Mouse (Mus musculus) erythroid progenitor cell, adult 5-6 weeks (primary cell): Measurements from ENCODE around the gene Fam110a. TPM values are rescaled to one million over a fixed set of nuclear protein-coding genes. Genes with fewer than 3 reads are reported as not detected.

ENCODE experiments used
- ATAC-seq: replicated peaks from 2 replicates; pipeline ENCODE4 v1.8.0; 2016; ENCODE audit warnings: moderate number of reproducible peaks, mild to moderate bottlenecking, moderate TSS enrichment, inconsistent platforms; ENCODE audit not compliant: poor library complexity, low FRiP score, severe bottlenecking
- total RNA-seq, 2 experiments: library from RNA; stranded (forward) in 1 of 2; stranded (reverse) in 1 of 2; fragments of 150-400 nt in 1 of 2; fragments of 186-747, 209-891 nt in 1 of 2; gene quantifications; 2 replicates each; pipeline versions ENCODE4 v1.2.3 to v1.2.4; 2015 to 2017; ENCODE audit warnings: low replicate concordance in 2 of 2

Gene Fam110a
- total RNA-seq, 2 experiments from 2014 or later: 1.3 to 1.8 TPM

DNA sequence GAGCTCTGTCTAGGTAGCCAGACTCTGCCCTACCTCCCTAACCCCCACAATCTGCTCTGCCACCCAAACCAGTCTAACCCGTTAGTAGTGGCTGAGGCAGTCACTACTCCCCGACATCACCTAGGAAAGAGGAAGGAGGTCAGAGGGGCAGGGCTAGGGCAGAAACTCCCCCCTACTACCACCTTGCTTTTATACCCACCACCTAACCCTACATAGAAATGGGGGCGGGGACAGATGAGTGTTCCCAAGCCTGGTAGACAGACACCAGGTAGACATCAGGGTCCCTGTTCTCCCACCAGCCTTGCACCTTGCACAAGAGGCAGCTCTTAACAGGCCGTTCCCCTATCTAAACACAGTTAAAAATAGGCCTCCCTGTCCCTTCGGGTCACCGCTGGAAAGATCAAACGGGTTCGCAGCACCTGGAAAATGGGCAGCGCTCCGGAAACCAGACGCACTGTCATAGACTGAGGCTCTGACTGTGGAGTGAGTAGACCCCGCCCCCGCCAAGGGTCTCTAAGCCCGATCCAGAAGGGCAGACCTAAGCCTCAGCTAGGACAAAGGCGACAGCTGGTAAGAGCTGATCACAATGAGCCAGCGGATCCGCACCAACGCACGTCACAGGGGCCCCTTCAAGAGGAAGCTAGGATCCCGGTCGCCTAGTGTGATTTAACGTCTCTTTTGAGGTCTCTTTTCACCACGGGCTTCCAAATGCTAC, 7.0 kb downstream of the Fam110a start:
- ATAC-seq: no peak

DNA sequence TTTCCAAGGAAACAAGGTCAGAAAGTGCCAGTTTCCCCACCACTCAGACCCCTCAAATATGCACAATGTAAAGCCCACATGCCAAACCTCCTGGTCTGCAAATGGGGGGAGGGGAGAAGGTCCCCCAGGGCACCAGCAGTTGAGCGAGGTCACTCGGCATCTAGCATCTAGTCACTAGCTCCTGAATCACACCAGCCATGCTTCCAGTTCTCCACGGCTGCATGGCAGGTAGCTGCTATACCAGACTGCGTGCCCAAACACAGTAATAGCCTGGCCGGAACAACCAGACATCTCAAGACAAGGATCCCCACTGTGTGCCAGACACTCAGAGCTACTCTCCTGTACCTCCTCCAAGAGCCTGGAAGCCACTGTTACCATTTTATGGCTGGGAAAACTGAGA, 8.3 kb downstream of the Fam110a start:
- ATAC-seq: no peak

DNA sequence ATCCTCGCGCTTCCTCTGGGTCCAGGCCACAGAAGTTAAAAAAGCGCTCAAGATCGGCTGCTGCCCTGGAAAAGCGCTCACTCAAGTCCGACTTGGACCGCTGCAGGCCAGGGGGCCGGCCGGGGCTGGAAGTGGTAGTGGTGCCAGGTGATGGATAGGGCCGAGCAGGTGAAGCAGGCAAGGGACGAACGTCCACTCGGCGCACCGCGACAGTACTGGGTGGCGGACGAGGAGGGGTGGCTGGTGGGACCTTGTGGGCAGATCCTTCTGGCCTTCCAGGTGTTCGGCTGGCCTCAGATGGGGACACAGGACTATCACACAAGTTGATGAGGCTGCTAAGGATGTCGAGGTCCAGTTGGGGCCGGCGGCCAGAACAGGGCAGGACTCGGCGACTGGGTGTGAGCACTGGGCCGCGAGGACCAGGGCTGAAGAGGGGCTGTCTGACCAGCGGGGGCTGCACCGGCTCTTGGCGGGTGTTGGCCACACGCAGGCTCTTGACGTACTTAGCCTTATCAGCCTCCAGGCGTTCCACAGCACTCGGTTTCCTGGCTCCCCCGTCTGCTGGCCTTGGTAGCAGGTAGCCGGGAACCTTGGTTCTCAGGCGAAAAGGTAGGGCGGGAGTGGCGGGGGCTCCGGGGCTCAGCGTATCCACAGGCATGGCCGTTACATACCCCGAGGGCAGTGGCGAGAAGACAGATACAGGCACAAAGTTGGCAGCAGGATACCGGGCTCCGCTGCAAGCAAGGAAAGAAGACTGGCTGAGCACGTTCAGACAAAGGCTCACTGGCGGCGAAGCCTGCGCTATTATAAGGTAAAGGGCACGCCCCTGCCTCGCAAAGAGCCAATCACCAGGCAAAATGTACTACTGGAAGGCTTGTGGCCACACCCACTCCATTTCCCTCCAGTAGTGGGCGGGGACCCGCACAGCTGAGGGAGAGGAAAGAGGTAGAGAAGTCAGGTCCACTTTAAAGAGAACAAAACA, 9.5 kb downstream of the Fam110a start:
- 0 out of 2 replicates have a peak, but pooled peaks have one; percentile 33 for ATAC-seq

DNA sequence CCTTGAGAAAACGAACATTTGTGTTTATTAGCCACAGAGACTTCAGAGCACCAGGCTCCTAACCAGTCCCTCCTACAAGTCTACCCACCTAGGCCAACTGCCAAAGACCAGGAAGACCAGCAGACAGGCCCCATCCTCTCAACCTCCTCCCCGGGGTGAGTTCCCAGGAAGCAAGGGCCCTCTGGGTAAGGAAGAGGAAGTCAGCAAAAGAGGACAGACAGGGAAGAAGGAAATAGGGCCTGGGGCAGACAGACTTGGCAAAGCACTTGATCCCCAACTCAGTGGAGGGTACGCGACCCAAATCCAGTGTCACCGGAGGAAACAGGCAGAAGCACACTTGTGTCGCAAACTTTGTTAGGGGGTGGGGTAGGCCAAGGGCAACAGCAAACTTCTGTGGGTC, 10.6 kb downstream of the Fam110a start:
- no peak for ATAC-seq

DNA sequence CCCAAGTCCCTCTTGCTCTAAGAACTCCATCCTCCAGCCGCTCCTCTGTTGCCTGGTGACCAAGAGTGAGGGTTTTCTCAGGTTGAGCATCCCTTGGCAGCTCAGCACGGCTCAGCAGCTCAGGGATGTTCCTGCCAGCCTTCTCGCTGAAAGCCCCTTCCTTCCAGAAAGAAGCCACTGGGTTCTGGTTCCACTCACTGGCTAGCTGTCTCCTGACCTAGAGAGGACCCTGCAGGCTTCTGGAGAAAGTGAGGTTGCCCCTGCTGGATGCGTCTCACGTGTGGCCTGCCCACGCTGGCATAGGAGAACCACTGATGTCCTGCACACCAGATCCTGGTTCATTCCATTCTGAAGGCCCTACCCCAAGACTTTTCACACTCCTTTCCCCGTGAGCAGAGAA, 11.0 kb downstream of the Fam110a start:
- ATAC-seq: no peak

DNA sequence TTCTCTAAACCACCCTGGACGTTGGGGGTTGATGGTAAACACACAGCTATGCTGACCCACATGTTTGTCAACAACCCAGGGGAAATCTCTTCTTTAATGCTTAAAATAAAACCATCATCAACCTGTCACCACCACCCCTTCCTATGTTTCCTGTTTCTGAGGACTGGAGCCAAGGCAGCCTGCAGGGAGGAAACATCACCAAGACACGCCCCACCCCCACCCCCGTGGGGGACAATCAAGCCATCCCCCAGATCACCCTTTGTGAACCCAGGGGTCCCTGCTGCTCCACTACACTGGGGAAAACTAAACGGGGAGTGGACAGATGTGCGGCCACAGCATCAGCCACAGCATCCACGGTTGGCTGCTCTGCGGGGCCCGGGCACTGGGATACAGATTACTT, 11.6 kb downstream of the Fam110a start:
- ATAC-seq: no peak

DNA sequence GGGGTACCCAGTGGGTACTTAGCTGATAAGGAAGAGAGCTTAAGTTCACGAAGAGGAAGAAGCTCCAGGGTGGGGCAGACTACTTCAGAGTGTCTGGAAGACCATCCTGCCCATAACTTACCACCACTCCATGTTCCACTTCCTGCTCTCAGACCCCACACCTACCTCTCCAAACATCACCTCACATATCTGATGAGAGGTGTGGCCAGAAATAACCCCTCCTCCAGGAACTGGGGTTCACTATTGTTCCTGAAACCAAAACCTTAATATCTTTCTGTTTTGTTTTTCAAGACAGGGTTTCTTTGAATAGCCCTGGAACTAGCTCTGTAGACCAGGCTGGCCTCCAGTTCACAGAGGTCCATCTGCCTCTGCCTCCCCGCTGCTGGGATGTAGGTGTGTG, 12.2 kb downstream of the Fam110a start:
- ATAC-seq: no peak

DNA sequence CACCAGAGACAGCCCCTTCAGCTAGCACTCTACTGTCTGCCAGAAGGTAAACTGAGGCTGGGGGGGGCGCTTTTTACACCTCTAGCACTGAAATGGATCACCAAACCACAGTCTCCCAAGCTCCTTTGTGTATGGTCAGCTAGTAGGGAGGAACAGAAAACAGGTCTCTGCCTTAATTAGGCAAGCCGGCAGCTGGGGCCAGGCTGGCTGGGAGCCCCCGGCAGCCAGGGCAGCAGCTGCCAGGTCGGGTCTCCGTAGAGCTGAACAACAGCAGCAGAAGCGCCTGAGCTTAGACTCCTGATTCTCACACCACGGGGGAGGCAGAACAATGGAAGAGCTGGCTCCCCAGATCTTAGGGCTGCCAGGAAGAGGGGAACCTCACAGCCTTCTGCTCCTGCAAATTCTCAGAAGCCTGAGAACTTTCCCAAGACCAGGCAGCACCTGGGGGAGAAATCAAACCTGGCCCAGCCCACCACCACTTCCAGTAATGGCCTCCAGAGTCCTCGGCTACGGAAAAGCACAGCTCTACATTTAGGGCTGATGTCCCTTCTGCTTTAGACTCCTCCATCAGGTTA, 12.8 kb downstream of the Fam110a start:
- ATAC-seq: no peak

DNA sequence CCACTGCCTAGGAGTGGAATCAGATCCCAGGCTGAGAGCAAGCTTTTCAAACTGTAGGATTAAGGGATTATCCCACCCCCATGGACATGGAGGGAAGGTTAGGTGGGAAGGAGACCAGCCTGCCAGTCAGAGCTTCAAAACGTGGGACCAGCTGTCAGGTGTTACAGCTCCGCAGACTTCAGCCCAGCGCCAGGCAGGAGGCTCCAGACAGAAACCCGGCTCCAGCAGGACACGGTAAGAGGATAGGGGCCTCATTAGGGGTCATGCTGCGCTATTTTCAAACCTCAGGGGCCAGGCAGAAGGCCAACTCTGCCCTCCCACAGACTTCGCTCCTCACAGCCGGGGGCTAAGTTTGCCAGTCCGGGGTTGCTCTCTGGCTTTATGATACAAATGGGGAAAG, 16.0 kb downstream of the Fam110a start:
- ATAC-seq: no peak

DNA sequence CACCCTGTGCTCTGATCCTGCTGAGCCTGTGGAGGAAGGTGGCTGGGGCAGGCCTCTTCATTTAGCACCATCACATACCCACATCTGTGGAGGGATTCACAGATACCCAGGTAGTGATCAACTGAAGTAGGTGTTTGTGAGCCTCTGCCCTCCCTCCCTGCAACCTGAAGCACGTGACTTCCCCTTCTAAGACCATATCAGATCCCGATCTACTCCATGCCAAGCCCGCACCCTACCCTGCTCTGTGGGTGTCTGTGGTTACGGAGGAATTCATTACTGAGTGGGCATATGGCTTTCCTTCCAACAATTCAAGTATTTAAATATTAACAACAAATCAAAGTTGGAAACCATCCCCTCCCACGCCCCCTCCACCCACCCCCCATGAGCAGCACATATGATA, 16.7 kb downstream of the Fam110a start:
- no peak for ATAC-seq

DNA sequence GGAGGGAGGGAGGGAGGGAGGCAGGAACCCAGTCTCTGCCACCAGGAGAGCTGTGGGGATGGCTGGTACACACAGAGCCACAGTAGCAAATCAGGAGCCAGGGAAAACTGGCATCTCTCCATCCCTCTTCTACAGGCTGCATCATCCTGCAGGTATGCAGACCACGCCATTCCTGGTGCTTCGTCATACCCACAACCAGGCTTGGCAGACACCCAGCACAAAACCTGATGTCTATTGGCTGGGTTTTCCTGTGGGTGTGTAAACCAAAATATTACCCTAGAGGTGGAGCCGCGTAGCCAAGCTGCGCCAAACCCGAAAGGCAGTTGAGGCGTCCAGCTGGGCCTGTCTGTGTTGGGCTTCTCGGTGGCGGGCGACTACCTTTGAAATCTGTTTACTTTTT, 17.5 kb downstream of the Fam110a start:
- no peak for ATAC-seq

DNA sequence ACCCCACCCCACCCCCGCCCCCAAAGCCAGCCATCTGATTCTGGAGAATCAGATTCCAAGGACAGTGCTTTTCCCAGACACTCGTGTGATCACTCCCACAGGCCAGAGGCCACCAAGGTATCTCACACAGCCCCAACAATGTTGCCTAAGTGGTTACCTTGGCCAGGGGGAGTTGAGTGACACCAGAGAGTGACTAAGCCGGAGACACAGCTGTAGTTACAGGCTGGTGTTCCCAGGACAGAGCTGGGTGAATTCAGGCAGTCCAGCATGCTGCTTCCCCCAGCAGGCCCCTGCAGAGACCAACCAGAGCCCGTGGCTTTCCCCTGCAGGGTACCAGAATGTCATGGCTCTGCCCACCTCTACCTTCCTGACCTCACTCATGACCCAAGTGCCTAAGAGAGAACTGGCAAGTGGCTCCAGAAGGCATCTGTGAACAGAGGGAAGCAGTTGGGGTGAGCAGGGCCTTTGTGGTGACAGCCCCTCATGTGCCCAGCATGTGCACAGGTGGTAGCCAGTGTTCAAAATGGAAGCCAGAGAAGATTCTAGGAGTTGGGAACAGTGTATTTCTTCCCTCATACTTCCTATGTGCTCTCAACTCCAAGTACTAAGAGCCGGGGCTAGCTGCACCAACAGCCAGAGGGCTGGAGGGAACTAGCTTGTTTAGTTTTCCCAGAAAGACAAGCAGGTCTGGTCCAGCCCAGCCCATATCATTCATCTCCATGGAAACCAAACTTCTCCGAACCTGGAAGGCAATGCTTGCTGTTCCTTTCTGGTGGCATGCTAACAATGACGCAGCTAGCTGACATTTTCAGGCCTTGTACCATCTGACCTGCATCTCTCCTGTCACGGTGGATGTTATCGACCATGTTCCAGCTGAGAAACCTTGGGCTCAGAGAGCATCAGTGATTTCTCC, 18.5 kb downstream of the Fam110a start:
- no peak for ATAC-seq

DNA sequence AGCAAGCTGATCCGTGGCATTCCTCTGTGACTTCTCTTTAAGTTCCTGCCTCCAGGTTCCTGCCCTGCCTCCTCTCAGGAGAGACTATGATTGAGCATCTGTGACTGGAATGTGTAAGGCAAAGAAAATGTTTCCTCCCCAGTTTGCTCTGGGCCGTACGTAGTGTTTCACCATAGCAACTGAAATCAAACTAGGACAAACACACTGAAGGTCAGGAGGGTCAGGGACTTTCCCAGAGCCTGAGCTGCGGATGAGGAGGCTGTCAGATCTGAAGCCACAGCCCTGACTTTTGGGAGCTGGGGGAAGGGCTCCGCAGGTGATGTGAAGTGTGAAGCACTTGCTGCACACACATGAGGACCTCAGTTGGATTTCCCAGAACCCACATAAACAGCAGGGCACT, 20.7 kb downstream of the Fam110a start:
- no peak for ATAC-seq

DNA sequence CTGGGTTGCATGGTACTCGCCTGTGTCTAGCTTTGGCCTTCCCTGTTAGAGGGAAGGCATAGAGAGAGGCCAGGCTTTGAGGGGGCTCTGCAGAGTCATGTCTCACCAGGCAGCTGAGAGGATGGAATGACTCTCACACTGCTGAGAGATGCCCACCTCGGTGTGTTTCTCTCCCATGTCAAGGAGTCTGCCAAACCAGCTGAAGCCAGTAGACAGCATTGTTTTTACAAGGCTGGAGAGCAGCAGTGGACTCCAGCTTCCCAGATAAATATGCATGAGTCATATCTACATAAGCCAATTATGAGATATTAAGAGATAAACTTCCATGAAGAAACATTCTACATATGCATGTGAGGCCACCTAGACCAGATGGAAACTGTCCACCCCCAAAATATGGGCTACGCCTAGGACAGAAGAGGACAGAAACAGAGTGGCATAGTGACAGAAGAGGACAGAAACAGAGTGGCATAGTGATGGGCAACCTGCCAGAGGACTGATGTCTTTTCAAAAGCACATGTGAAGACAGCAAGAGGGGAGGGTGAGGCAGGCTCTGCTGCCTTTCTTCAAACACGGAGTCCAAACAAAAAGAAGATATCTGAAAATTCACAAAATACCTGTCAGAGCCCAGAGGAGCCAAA, 23.4 kb downstream of the Fam110a start:
- ATAC-seq: no peak

DNA sequence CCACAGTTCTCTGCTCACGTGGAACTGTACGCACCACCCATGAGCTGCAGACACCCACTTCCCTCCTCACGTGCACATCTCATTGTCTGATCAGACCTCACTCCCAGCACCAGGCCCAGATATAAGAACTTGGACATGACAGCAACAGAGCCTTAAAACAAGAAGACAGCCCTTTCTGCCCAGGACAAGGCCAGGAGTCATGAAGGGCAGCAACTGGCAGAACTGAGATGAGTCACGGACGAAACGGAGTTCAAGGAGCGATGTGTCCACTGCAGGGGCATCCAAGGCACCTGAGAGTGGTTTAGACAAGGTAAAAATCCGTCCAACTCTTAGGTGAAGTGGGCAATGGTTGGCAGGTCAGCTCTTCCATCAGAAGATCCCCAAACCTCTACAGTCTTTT, 26.4 kb downstream of the Fam110a start:
- ATAC-seq: no peak

DNA sequence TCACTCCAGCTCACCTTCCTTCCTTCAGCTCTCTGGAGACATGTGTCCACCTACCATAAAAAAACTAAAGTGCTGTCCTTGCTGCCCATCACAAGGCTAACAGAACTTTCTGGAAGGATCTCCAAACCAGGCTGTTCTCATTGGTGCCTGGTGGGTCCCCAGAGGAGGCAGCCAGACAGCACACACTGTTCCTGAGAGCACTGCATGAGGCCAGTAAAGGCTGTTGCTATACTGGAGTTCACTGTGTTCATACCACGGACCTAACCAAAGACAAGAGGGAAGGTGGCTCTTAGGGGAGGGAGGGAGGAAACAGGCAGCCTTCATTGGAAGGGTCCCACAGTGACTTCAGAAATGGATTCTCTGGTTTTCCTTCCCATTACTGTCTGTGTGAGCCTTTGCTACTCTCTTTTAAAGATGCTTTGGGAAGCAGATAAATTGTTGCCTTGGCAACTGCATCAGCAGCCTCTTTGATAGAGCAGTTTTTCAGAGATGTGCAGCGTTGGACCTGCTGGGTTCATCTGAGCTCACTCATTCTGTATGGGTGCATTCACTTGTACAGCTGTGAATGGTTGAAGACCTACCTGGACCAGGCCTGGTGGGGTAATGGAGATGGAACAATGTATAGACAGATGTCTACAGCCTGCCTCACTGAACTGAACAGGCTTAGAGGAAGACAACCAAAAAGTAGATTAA, 30.8 kb downstream of the Fam110a start:
- no peak for ATAC-seq

DNA sequence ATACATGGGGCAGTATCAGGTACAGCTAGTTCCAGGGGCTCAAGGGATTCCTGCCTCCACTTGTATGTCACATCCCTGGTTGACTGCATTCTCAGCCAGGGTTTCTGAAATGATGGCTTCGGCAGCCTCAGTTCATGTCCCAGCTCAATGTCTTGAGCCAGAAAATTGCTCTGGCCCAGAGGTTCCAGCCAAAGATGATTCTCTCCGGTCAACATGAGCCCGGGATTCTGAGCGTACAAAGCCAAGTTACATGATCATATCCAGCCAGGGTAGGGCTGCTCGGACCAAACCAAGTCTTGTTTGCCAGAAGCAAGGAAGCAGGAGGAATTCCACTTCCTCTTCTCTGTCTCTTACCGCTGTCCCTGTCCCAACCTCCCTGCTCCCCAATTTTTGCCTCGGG, 31.7 kb downstream of the Fam110a start:
- no peak for ATAC-seq

DNA sequence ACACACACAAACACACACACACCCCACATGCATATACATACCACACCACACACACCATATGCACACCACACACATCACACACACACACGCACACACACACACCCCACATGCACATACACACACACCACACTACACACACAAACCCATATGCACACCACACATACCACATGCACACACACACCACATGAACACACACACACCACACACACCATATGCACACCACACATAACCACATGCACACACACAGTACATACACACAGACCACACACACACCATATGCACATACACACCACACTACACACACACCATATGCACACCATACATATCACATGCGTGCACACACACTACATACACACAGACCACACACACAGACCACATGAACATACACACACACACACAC, 32.4 kb downstream of the Fam110a start:
- no peak for ATAC-seq

DNA sequence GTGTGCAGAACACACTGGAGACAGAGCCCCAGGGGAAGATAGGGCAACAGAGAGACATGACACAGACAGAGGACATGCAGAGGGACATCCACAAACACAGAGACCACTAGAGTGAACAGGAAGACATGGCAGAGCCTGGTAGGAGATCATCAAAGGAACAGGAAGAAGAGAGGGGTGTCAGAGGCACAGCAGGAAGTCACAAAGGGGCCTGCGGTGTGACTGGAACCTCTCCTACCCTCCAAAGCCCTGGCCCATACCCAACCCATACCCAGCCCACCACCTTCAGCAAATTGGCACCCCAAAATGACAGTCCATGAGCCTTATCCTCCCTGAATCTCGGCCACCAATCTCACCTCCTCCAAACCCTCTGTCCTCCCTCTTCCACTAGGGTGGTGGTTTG, 35.9 kb downstream of the Fam110a start:
- ATAC-seq: no peak
